Mouse (Mus musculus) forebrain, embryonic 14.5 days (tissue): ENCODE results near the gene Etnk2. TPM values are rescaled to one million over a fixed set of nuclear protein-coding genes. Genes with fewer than 3 reads are reported as not detected.

ENCODE experiments used
- ATAC-seq: fragments of 200-750 bp; cut with Nextera tagmentation; 2 replicates; pipeline ENCODE4 v1.8.0; 2017; ENCODE audit warnings: mild to moderate bottlenecking, moderate library complexity
- DNase-seq: peaks from one replicate; pipeline ENCODE4 v3.0.0-alpha.2; 2015; ENCODE audit warnings: low spot score
- H3K27ac ChIP-seq: fragments of 300-500 bp; sonication (generic); 2 replicates; pipeline ENCODE4 v1.5.1; 2014; ENCODE audit warnings: low read depth, mild to moderate bottlenecking, control low read depth, low read length, moderate library complexity
- H3K27me3 ChIP-seq: fragments of 300-500 bp; sonication (generic); replicated peaks from 2 replicates; pipeline ENCODE4 v1.6.1; 2014; ENCODE audit warnings: low read length, control low read depth, mixed read lengths; ENCODE audit not compliant: control insufficient read depth, insufficient read depth
- H3K36me3 ChIP-seq: fragments of 300-500 bp; sonication (generic); 2 replicates; pipeline ENCODE4 v1.6.1; 2014; ENCODE audit warnings: low read length, control low read depth; ENCODE audit not compliant: control insufficient read depth, insufficient read depth
- H3K4me1 ChIP-seq: fragments of 300-500 bp; sonication (generic); 2 replicates; pipeline ENCODE4 v1.6.1; 2014; ENCODE audit warnings: antibody characterized with exemption, low read length, control low read depth; ENCODE audit not compliant: control insufficient read depth, insufficient read depth
- H3K4me2 ChIP-seq: fragments of 300-500 bp; sonication (generic); 2 replicates; pipeline ENCODE4 v1.6.1; 2014; ENCODE audit warnings: mild to moderate bottlenecking, control low read depth, low read length
- H3K4me3 ChIP-seq: fragments of 300-500 bp; sonication (generic); 2 replicates; pipeline ENCODE4 v1.5.1; 2014; ENCODE audit warnings: low read depth, low read length, control low read depth
- H3K9ac ChIP-seq: fragments of 300-500 bp; sonication (generic); 2 replicates; pipeline ENCODE4 v1.6.1; 2014; ENCODE audit warnings: mild to moderate bottlenecking, low read length, control low read depth, moderate library complexity
- H3K9me3 ChIP-seq: fragments of 300-500 bp; sonication (generic); replicated peaks from 2 replicates; pipeline ENCODE4 v1.6.1; 2016; ENCODE audit warnings: low read length, control low read depth, mixed read lengths; ENCODE audit not compliant: control insufficient read depth
- WGBS: fragments of 180-500 bp; shearing (Covaris S2); extraction: QIAGEN DNeasy Blood & Tissue Kit; methylation state at CpG from one replicate; pipeline ENCODE4 v1.1.7; 2014; 5-methylcytosine and 5-hydroxymethylcytosine counted together
- polyA plus RNA-seq: library from polyadenylated mRNA; unstranded; fragments of >200 nt; fragmentation: Nextera tagmentation; extraction: Ambion mirVana; gene quantifications from 2 replicates; pipeline ENCODE4 v1.2.1, GENCODE M21; 2014

The Etnk2 gene
- polyA plus RNA-seq, 1 experiment from 2014 or later: 4.2 TPM

- no peak overlapping the region for H3K4me3 ChIP-seq
- peak overlapping the region; percentile 26 for H3K9ac ChIP-seq
- H3K4me1 ChIP-seq: peaks cover 11% of the 10 kb centered on the region
- H3K36me3 ChIP-seq: no peaks in the 10 kb centered on the region
- 3% methylated on average over 17 of the region's 17 CpGs for WGBS
- H3K27ac ChIP-seq: peak overlapping the region; percentile 78
- peak; percentile 64 for ATAC-seq
- H3K9me3 ChIP-seq: no peaks in the 10 kb centered on the region
- peak overlapping the region; percentile 21 for H3K4me2 ChIP-seq
- H3K27me3 ChIP-seq: no peaks in the 10 kb centered on the region
- peak; percentile 73 for DNase-seq
Measured at GRCm38 (mm10) chr1:133397483-133398237, 34.3 kb downstream of the Etnk2 start.

GRCm38 (mm10) chr1:133400014-133400725 lies 36.8 kb downstream of the Etnk2 start:
- DNase-seq: no peak
- Histone ChIP-seq H3K4me1 (peaks cover 11% of the 10 kb centered on the region), H3K9ac (no peak overlapping the region), H3K36me3 (no peaks in the 10 kb centered on the region), H3K9me3 (no peaks in the 10 kb centered on the region), H3K4me2 (no peak overlapping the region), H3K27ac (no peak overlapping the region), H3K4me3 (no peak overlapping the region), H3K27me3 (no peaks in the 10 kb centered on the region)
- ATAC-seq: no peak
- WGBS: 86% methylated on average over 13 of the region's 13 CpGs

- no peaks in the 10 kb centered on the region for H3K4me1 ChIP-seq
- no peaks in the 10 kb centered on the region for H3K9me3 ChIP-seq
- DNase-seq (no peak), ATAC-seq (no peak)
- no peak overlapping the region for H3K27ac ChIP-seq
- 96% methylated on average over 4 of the region's 4 CpGs for WGBS
- H3K9ac ChIP-seq: no peak overlapping the region
- H3K4me3 ChIP-seq: no peak overlapping the region
- H3K27me3 ChIP-seq: no peaks in the 10 kb centered on the region
- no peak overlapping the region for H3K4me2 ChIP-seq
- no peaks in the 10 kb centered on the region for H3K36me3 ChIP-seq
Measured at GRCm38 (mm10) chr1:133404005-133404404, 40.6 kb downstream of the Etnk2 start.

GRCm38 (mm10) chr1:133406614-133407013 lies 43.2 kb downstream of the Etnk2 start:
- ATAC-seq (no peak), DNase-seq (no peak)
- Histone ChIP-seq H3K27me3 (no peaks in the 10 kb centered on the region), H3K4me3 (no peak overlapping the region), H3K9ac (no peak overlapping the region), H3K4me1 (no peaks in the 10 kb centered on the region; the same call in 1 of the 2 replicates), H3K36me3 (no peaks in the 10 kb centered on the region), H3K4me2 (no peak overlapping the region), H3K27ac (no peak overlapping the region), H3K9me3 (no peaks in the 10 kb centered on the region)
- 90% methylated on average over 7 of the region's 7 CpGs for WGBS

DNA sequence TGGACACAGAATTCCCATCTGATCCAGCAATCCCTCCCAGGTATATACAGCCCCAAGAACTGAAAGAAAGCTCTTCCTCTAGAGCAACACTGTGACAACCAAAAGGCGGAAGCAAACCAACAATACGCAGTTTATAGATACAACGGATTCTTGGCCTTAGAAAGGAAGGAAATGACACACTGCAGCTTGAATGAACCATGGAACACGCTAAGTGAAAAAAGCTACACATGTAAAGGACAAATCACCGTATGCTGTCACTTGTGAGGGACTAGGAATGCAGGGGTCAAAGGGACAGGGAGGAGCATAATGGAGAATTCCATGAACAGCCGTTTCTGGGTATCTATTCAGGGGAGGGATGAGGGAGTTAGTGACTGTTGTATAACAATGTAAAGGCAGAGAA lies 44.1 kb downstream of the Etnk2 start:
- Histone ChIP-seq H3K9me3 (no peaks in the 10 kb centered on the region), H3K27ac (no peak overlapping the region), H3K27me3 (no peaks in the 10 kb centered on the region), H3K36me3 (no peaks in the 10 kb centered on the region), H3K9ac (no peak overlapping the region), H3K4me2 (no peak overlapping the region), H3K4me3 (no peak overlapping the region), H3K4me1 (no peaks in the 10 kb centered on the region; the same call in 1 of the 2 replicates)
- 80% methylated on average over 6 of the region's 6 CpGs for WGBS
- DNase-seq: no peak
- ATAC-seq: no peak

- Histone ChIP-seq H3K4me2 (no peak overlapping the region), H3K9ac (no peak overlapping the region)
- WGBS: 71% methylated on average over 9 of the region's 9 CpGs
Measured at GRCm38 (mm10) chr1:133408321-133408720, 44.9 kb downstream of the Etnk2 start.

DNA sequence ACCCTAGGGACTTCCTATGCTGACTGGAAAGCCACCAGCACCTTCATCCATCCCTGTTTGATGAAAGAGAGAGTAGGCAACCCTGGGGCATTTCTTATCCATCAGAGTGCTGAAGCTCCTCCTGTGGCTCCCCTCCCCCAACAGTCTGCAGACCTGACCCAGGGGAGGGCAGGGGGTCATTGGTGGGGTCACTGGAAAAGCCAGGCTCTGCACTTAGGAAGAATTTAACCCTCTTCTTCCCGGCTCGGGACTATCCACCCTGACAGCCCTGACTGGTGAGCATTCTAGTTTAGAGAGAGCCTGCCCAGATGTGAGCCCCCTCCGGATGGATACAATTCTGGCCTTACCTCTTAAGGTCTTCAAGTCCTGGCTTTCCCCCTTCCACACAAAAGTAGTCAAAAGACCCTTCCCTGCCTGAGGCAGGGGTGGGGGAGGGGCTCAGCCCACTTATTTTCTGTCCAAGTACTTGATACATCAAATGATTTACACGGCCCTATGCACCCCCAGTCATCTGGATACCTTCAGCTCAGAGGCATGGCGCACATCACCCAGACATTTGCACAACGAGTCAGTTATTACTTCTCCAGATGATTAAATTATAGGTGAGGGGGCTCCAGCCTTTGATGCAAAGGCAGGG lies 45.6 kb downstream of the Etnk2 start:
- H3K4me3 ChIP-seq: no peak overlapping the region
- H3K4me2 ChIP-seq: no peak overlapping the region
- WGBS: 23% methylated on average over 6 of the region's 6 CpGs
- H3K27me3 ChIP-seq: no peaks in the 10 kb centered on the region
- no peaks in the 10 kb centered on the region for H3K9me3 ChIP-seq
- H3K4me1 ChIP-seq: no peaks in the 10 kb centered on the region; the same call in 1 of the 2 replicates
- DNase-seq (no peak), ATAC-seq (no peak)
- no peak overlapping the region for H3K9ac ChIP-seq
- no peak overlapping the region for H3K27ac ChIP-seq
- H3K36me3 ChIP-seq: no peaks in the 10 kb centered on the region

More at GRCm38 (mm10) chr1:133408321-133408720, 44.9 kb downstream of the Etnk2 start:
- H3K27me3 ChIP-seq: no peaks in the 10 kb centered on the region
- no peaks in the 10 kb centered on the region for H3K36me3 ChIP-seq
- ATAC-seq: no peak
- no peak for DNase-seq
- H3K4me1 ChIP-seq: no peaks in the 10 kb centered on the region; the same call in 1 of the 2 replicates
- H3K27ac ChIP-seq: no peak overlapping the region
- no peak overlapping the region for H3K4me3 ChIP-seq
- no peaks in the 10 kb centered on the region for H3K9me3 ChIP-seq

- Histone ChIP-seq H3K9ac (no peak overlapping the region), H3K9me3 (no peaks in the 10 kb centered on the region), H3K36me3 (no peaks in the 10 kb centered on the region), H3K27me3 (no peaks in the 10 kb centered on the region), H3K4me3 (no peak overlapping the region), H3K27ac (no peak overlapping the region), H3K4me2 (no peak overlapping the region), H3K4me1 (no peaks in the 10 kb centered on the region; the same call in 1 of the 2 replicates)
- ATAC-seq (no peak), DNase-seq (no peak)
- 81% methylated on average over 9 of the region's 9 CpGs for WGBS
Measured at GRCm38 (mm10) chr1:133409786-133410185, 46.4 kb downstream of the Etnk2 start.
